Mouse (Mus musculus): ENCODE results near the gene Nebl.

DNA sequence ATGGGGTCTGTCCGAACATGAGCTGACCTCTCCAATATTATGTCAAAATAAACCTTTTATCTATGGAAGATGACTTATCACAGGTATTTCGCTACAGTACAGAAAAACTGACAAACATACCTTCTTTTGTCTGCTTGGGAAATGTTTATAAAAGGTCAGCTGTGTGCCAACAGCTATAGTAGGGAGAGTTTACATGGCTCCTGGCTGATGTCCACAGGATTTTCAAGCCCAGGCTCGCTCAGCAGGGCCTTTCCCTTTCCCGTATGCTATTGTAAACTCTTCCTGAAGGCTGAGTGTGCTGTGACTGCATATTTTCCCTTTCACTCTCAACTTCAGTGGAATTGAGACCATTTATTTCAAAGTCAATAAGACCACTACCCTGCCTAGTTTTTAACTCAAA, 17.1 kb downstream of the Nebl start:
- TF ChIP-seq CTCF (IDR thresholded peaks at IDR 0.05; ENCODE audit: low read depth, low read length) (no peak), POLR2A (IDR thresholded peaks at IDR 0.05; ENCODE audit: insufficient read depth, low read length) (no peak), EP300 (IDR thresholded peaks at IDR 0.05; ENCODE audit: insufficient read depth, low read depth, low read length) (no peak)
